Mouse (Mus musculus) ES-Bruce4 (cell line): ENCODE measurements around the gene Oit3.

Experiments
- CTCF ChIP-seq: IDR thresholded peaks from one replicate; pipeline ENCODE4 v1.8.1; 2011; ENCODE audit warnings: low read depth, low read length
- EP300 ChIP-seq: IDR thresholded peaks from 2 replicates; pipeline ENCODE4 v1.6.1; 2011; ENCODE audit warnings: low read depth, low read length; ENCODE audit not compliant: insufficient read depth
- POLR2A ChIP-seq: IDR thresholded peaks from one replicate; pipeline ENCODE4 v1.8.1; 2011; ENCODE audit warnings: low read length; ENCODE audit not compliant: insufficient read depth

GRCm38 (mm10) chr10:59403793-59404149 is 37.8 kb downstream of the Oit3 start:
- TF ChIP-seq CTCF, result no peak
- no peak for TF ChIP-seq POLR2A
- no peak for TF ChIP-seq EP300
